In genomic region chr2:162734286-162734685, GRCm38 (mm10) we compare ENCODE assay signal across 24 mouse cellular contexts.
DNase-seq lines count a peak whose midpoint lies in the region; ATAC-seq and TF ChIP-seq lines count a peak whose summit lies in the region.
"Had no signal": no experiment of that assay in that cellular context is flagged by ENCODE, and none has a peak within 500 bp of the region (broad histone marks: within the 10 kb centered on the region; RNA-seq: fewer than 3 reads in every experiment).

No protein-coding gene starts in this region.

- no peak overlapping the region for H3K9ac ChIP-seq in intestine, embryonic 16.5 days (ENCODE audit: low read depth, low read length)
- H3K9ac ChIP-seq: embryonic facial prominence, embryonic 13.5 days; forebrain, embryonic 12.5 days; heart, embryonic 15.5 days; intestine, embryonic 15.5 days had no signal

- no peak overlapping the region for H3K4me3 ChIP-seq in kidney, adult 2 months (ENCODE audit: insufficient read depth, low read depth, low read length)
- no peak overlapping the region for H3K4me3 ChIP-seq in intestine, embryonic 16.5 days (ENCODE audit: low read length)
- H3K4me3 ChIP-seq: embryonic facial prominence, embryonic 13.5 days; forebrain, embryonic 12.5 days; heart, embryonic 15.5 days; intestine, embryonic 15.5 days had no signal

- ATAC-seq in intestine, embryonic 16.5 days: no peak
- ATAC-seq: CD4-positive, CD25-positive, alpha-beta regulatory T cell, adult 4 months; forebrain, embryonic 16.5 days; hindbrain, postnatal 0 days; intestine, embryonic 15.5 days had no signal

- no peaks in the 10 kb centered on the region for H3K36me3 ChIP-seq in kidney, adult 2 months (ENCODE audit: control insufficient read depth, insufficient read depth, low read length)
- no peaks in the 10 kb centered on the region for H3K36me3 ChIP-seq in intestine, embryonic 16.5 days (ENCODE audit: control insufficient read depth, insufficient read depth, low read length)
- H3K36me3 ChIP-seq: embryonic facial prominence, embryonic 13.5 days; forebrain, embryonic 12.5 days; G1E; heart, embryonic 15.5 days; intestine, embryonic 15.5 days had no signal

- H3K27ac ChIP-seq in kidney, adult 2 months (ENCODE audit: insufficient read depth, low read depth, low read length): no peak overlapping the region
- no peak overlapping the region for H3K27ac ChIP-seq in intestine, embryonic 16.5 days (ENCODE audit: low read length)
- H3K27ac ChIP-seq: embryonic facial prominence, embryonic 13.5 days; forebrain, embryonic 12.5 days; heart, embryonic 15.5 days; hindbrain, postnatal 0 days; intestine, embryonic 15.5 days had no signal

- no peak for TF ChIP-seq POLR2A in kidney, adult 2 months (IDR thresholded peaks at IDR 0.05; ENCODE audit: low read depth, low read length)

- no peaks in the 10 kb centered on the region for H3K4me1 ChIP-seq in kidney, adult 2 months (ENCODE audit: control insufficient read depth, insufficient read depth, low read length)
- no peaks in the 10 kb centered on the region for H3K4me1 ChIP-seq in intestine, embryonic 16.5 days (ENCODE audit: control insufficient read depth, insufficient read depth, low read length)
- H3K4me1 ChIP-seq: embryonic facial prominence, embryonic 13.5 days; forebrain, embryonic 12.5 days; heart, embryonic 15.5 days; intestine, embryonic 15.5 days had no signal

- no peaks in the 10 kb centered on the region for H3K27me3 ChIP-seq in kidney, adult 2 months (replicated peaks; ENCODE audit: control insufficient read depth, insufficient read depth, low read length)
- H3K27me3 ChIP-seq in intestine, embryonic 16.5 days (replicated peaks; ENCODE audit: control insufficient read depth, insufficient read depth, low read length): no peaks in the 10 kb centered on the region
- H3K27me3 ChIP-seq: embryonic facial prominence, embryonic 13.5 days; heart, embryonic 15.5 days; intestine, embryonic 15.5 days had no signal

- 58% methylated on average over 4 of the region's 4 CpGs for WGBS in kidney, adult 2 months
- 31% methylated on average over 4 of the region's 4 CpGs for WGBS in intestine, embryonic 16.5 days

- no peak overlapping the region for H3K4me2 ChIP-seq in intestine, embryonic 16.5 days (ENCODE audit: low read depth, low read length)
- H3K4me2 ChIP-seq: embryonic facial prominence, embryonic 13.5 days; forebrain, embryonic 12.5 days; heart, embryonic 11.5 days; heart, embryonic 15.5 days; intestine, embryonic 15.5 days had no signal

- TF ChIP-seq CTCF in kidney, adult 2 months (conservative IDR thresholded peaks at IDR 0.05; ENCODE audit: insufficient read depth, insufficient read length, low read depth, low read length): no peak

- DNase-seq in heart, adult 11 months: peak; percentile 52
- DNase-seq in heart, adult 18-20 months: no peak
- peak; percentile 56 for DNase-seq in embryo, embryonic 10 days (ENCODE audit: low spot score)
- peak; percentile 17 for DNase-seq in embryo, embryonic 9.5 days (ENCODE audit: extremely low spot score)
- DNase-seq in mesoderm, embryonic 11.5 days (ENCODE audit: low read depth, low spot score): peak; percentile 59
- DNase-seq in kidney, adult 2 months: no peak
- DNase-seq: adrenal gland, postnatal 14 days; B cell, adult 2 months; cerebellum, adult 11-12 months; cerebellum, adult 9-10 months; cerebellum, postnatal 25 days; gastrocnemius, postnatal 14 days; heart, postnatal 14 days; kidney, adult 8-10 months had no signal

- H3K9me3 ChIP-seq in intestine, embryonic 16.5 days (ENCODE audit: control insufficient read depth, low read length): no peaks in the 10 kb centered on the region
- H3K9me3 ChIP-seq: embryonic facial prominence, embryonic 13.5 days; forebrain, embryonic 12.5 days; heart, embryonic 15.5 days; intestine, embryonic 15.5 days had no signal

Comparison
In these comparisons a context has a peak if more than half of its experiments do, and no peak if none do; other contexts are left out.
1. DNase-seq: peak in heart, adult 11 months (single experiment), embryo, embryonic 10 days (single experiment), embryo, embryonic 9.5 days (single experiment) and mesoderm, embryonic 11.5 days (single experiment); none in heart, adult 18-20 months (0 of 2) and kidney, adult 2 months (single experiment).